Mouse (Mus musculus): ENCODE data around the gene Cyb561d2. TPM values are rescaled to one million over a fixed set of nuclear protein-coding genes. Genes with fewer than 3 reads are reported as not detected.
A peak's percentile ranks its signal among the peaks of the same experiment; 100 is the strongest.
"Not testable (repeated sequence)": the region's sequence is repeated elsewhere in the genome, so short reads cannot be mapped to it uniquely, and the experiment has no call there.

The Cyb561d2 gene
- total RNA-seq (2022) = 10 to 100 TPM; 21.1 to 28.3 (median 25.1) TPM

GRCm38 (mm10) chr9:107541474-107542351 is at the start of gene Cyb561d2, which contains the start of gene Nprl2:
Gene Cyb561d2, minus strand, starts transcription at chr9:107542193.
Gene Nprl2, plus strand, starts transcription at chr9:107542226.
- DNase-seq = peak; percentile 93

GRCm38 (mm10) chr9:107590773-107591060 is 48.7 kb upstream of the Cyb561d2 start:
- no peak for DNase-seq

- DNase-seq = no peak
These were observed 48.2 kb upstream of the Cyb561d2 start for GRCm38 (mm10) chr9:107590058-107590772.

DNA sequence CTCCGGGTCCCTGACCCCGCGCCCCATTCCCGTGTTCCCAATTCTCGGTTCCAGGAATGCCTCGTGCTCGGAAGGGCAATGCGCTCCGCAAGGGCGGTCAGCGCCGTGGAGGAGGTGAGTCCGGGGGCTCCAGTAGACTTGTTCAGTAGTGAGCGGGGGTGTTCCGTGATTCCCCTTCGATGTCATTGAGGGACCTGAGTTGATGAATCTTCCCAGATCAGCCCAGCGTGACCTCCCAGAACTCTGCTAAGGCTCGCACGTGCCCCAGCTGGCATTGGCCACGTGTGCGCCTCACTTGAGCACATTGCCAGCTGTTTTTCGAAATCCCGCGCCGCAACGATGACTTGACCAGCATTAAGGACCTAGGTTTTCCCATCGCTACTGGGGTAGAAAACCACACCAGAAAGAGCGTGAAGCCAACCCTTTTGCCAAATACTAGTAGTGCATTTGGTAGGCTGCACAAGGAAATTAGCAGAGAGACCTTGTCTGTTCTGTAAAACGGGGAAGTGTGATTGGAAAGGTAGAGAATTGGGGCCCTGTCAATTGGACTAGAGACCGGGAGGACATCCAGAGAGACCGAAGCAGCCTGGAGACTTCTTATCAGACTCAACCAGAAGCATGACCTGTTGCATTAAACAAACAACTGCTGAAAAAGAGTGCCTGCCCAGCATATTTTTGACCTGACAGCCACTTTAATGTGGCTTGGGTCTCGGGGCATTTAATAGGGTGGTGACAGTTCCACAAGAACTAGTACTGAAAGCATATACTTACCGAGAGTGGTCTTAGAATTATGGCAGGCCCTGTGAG is 46.0 kb upstream of the Cyb561d2 start:
- no peak for DNase-seq

- peak; percentile 98 for DNase-seq
These were observed 45.2 kb upstream of the Cyb561d2 start, which contains the start of gene Ifrd2 for GRCm38 (mm10) chr9:107586974-107587832. Gene Ifrd2, plus strand, starts transcription at chr9:107587642.

DNA sequence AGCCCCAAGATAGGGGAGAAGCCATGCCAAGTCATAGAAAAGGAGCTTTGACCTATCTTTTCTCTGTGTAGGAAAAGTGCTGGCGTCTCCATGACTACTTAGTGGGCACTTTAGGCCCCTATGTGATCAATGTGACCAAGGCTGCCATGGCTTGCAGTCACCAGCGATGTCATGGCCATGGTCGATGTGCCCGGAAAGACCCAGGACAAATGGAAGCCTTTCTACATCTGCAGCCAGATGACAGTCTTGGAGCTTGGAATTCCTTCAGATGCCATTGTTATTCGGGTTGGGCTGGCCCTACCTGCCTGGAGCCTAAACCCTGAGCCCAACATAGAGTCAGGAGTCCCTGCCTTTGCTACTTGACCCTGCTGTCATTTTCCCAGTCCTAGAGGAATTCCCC is 44.5 kb upstream of the Cyb561d2 start:
- no peak for DNase-seq

- no peak for DNase-seq
These were observed 41.2 kb upstream of the Cyb561d2 start for GRCm38 (mm10) chr9:107583174-107583573.

- no peak for DNase-seq
These were observed 40.6 kb upstream of the Cyb561d2 start for GRCm38 (mm10) chr9:107582509-107583062.

DNA sequence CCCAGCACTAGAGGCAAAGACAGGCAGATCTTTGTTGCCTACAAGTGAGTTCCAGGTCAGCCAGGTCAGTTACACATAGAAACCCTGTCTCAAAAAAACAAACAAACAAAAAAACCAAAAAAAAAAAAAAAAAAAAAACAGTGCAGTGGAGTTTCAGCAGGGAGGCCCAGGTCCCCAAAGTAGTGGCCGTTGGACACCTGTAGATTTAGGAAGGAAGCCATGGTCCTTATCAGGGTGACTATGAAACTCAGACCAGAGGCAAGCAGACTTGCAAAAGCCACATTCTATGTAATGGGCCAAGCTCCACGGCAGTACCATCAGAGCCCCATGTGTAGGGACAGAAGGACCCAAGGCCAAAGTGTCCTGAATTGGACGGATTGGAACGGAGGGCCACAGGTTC is 39.6 kb upstream of the Cyb561d2 start:
- no peak for DNase-seq

DNA sequence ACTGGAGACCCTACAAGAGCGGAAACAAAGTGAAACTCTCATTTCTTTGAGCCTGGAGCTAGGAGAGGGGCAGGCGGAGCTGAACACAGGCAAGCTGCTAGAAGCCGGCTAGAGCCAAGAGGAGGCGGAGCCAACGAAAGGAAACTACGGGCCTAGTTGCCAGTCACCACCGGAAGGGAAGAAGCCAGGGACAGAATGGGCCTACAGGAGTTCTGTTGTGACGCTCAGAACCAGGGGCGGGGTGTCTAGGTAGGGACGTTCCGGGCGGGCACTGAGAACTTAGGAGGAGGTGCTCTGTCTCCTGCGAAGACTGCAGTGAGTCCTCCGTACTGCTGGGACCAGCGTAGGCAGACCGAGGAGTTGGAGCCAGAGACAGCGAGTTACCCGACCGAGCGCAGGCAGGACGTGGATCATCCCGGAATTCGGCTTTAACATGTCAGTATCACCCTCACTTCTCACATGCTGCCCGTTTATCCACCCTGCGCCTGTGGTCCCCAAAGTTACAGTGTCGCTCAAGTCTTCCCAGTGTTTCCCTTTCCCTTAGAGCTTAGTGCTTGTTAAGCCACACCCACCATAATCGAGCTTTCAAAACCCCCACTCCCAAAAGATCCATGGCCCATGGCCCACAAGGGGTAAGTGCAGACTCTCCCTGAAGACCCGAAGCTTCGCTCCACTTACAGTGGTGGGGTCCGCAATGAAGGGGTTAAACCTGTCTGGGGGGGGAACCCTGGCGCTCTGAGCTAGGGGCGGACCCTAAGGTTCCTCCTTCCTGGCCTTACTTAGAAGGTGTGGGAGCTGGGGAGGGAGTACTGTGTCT is 38.7 kb upstream of the Cyb561d2 start, which contains the start of gene Hyal3:
TSS of gene Hyal3 (plus strand) at position 318 of the 817 bp plus-strand sequence.
- peak; percentile 93 for DNase-seq

GRCm38 (mm10) chr9:107579023-107579900 is 37.3 kb upstream of the Cyb561d2 start:
- no peak for DNase-seq

DNA sequence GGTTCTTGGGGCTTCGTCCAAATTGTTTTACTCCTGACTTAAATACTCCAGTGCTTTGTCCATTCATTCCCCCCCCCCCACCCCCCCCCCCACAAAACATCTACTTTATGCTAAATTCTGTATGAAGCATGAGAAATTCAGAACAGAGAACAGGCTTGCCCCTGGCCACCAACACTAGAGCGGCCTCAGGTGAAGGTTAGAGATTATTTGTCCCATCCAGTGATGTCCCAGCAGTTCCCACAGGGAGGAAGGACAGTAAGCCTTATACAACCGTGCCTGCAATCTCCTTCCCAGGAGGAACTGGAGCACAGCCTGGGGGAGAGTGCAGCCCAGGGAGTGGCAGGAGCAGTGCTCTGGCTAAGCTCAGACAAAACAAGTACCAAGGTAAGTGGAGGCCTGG is 36.6 kb upstream of the Cyb561d2 start, which contains the start of gene Naa80:
TSS of gene Naa80 (plus strand) at position 301 of the 400 bp plus-strand sequence.
- DNase-seq = no peak

- DNase-seq = no peak
These were observed 35.9 kb upstream of the Cyb561d2 start for GRCm38 (mm10) chr9:107577871-107578270.

DNA sequence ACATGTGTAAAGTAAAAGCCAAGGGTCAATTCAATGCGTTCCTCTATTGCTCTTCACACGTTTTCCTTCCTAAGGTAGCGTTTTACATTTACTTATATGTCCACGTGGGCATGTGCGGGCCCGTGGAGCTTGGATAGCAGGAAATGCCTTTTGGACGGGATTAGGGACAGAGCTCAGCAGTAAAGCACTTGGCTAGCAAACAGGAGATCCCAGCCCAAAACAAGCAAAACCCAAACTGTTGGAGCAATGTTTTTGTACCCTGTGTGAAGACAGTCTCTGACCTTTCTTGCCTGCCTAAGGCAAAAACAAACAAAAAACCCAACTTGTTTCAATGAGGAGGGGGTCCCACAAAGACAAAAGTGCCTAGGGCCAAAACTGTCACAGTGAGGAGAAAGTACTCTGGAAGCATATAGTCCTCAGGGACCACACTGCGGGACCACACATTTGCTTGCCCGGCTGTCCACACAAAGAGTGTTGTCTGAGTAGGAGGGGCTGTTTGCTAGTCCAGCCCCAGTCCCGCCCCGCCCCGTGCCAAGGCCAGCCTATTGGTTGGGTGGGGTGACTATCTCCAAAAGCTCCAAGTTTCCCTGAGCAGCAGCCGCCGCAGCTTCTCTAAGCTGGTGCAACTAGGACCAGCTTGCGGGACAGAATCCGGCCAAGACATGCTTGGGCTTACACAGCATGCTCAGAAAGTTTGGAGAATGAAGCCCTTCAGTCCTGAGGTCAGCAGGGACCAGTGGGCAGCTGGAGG is 34.5 kb upstream of the Cyb561d2 start, which contains the start of gene Hyal1:
TSS of gene Hyal1 (plus strand) at position 571 of the 751 bp plus-strand sequence.
- peak; percentile 79 for DNase-seq

- DNase-seq = no peak
These were observed 33.8 kb upstream of the Cyb561d2 start for GRCm38 (mm10) chr9:107575579-107576356.

DNA sequence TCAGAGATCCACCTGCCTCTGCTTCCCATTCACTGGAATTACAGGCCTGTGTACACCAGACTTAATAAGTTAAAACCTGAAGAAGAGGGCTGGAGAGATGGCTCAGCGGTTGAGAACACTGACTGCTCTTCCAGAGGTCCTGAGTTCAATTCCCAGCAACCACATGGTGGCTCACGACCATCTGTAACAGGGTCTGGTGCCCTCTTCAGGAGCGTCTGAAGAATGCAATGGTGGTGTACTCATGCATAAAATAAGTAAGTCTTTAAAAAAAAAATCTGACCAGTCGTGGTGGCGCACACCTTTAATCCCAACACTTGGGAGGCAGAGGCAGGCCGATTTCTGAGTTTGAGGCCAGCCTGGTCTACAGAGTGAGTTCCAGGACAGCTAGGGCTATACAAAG is 31.8 kb upstream of the Cyb561d2 start:
- not testable (repeated sequence) for DNase-seq

GRCm38 (mm10) chr9:107572327-107572662 is 30.3 kb upstream of the Cyb561d2 start:
- DNase-seq = no peak

All from adrenal gland, adult 8-10 months (tissue).